Mouse (Mus musculus) bone marrow, adult 2 months (tissue): ENCODE data around the gene Syvn1.

Source experiments
- CTCF ChIP-seq: fragments of 200-500 bp; IDR thresholded peaks from 2 replicates; pipeline ENCODE4 v1.5.1; 2011; ENCODE audit warnings: low read length, control low read depth; ENCODE audit not compliant: control insufficient read depth, insufficient read depth
- POLR2A ChIP-seq: fragments of 200-500 bp; IDR thresholded peaks from 2 replicates; pipeline ENCODE4 v1.6.1; 2011; ENCODE audit warnings: low read depth, mild to moderate bottlenecking, control low read depth, low read length, borderline replicate concordance; ENCODE audit not compliant: control insufficient read depth

GRCm38 (mm10) chr19:6069851-6070250 lies 23.5 kb downstream of the Syvn1 start:
- TF ChIP-seq CTCF (no peak), POLR2A (no peak)
